Mouse (Mus musculus) cerebellum, adult (tissue): ENCODE measurements around the gene Arhgef5.

Source experiments
- ATAC-seq: cut with Nextera tagmentation; 2 replicates; pipeline ENCODE4 v1.9.2; 2017; ENCODE audit warnings: mild to moderate bottlenecking, moderate library complexity, mixed read lengths; ENCODE audit not compliant: insufficient number of reproducible peaks, low FRiP score, low TSS enrichment

Gene Arhgef5

DNA sequence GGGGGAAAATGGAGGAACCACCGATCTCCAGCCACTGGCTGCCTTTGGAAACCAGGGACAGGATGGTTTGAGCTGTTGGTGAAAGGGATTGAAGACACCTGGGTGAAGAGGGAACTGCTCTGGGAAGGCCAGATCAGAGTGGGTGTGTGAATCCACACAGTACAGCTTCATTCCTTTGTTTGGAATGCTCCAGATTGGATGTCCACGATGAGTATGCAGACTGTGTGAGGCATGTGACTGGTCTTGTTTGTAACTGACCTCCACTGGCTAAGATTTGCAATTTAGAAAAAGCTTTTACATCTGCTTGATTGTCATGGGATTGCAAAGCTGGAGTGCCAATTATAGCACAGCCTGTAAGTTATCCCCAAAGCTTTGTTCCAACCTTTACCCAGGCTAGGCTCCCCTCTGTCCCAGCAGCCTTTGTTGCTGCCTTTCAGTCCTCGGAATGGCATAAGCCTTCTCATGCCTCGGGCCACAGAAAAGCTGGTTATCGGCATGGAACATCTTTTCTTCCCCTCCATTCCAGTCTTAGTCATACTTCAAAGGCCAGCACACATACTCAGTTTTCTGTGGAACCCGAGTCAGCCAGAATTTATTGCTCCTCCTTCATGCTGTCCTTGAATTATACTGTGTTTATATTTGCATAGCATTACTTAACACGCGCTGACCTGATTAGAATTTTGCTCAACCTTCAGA, 47.7 kb downstream of the Arhgef5 start:
- ATAC-seq: no peak

- peak; percentile 91 for ATAC-seq
Measured at GRCm38 (mm10) chr6:43333479-43333878, 68.1 kb downstream of the Arhgef5 start.

DNA sequence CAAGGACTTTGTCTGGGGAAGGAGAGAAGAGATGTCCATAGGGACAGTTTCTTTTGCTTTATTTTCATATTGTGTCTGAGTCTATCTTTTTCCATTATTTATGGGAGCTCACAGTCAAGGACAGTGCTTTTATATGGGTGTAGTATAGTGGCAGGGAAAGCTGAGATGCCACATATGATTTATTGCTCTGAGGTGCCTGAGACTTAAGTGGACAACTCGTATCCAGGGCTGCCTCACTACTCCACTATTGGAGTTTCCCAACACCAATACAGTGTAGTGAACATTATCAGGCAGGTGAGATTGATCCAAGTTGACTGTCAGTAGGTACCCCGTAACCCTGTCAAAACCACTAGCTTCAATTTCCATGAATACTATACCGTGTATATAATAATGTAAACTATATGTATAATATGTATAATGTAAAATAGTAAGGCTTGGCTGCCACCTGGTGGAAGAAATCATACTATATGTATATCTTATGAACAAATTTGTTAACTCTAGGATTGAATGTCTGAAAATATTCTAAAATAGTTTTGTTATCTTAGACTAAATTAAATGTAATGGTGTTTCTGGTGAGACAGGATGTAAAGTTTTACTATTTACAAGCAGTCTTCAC, 70.3 kb downstream of the Arhgef5 start:
- no peak for ATAC-seq

GRCm38 (mm10) chr6:43337491-43337961, 72.1 kb downstream of the Arhgef5 start:
- peak; percentile 74 for ATAC-seq

GRCm38 (mm10) chr6:43338804-43339203, 73.4 kb downstream of the Arhgef5 start:
- ATAC-seq: no peak
